Mouse (Mus musculus) heart, embryonic 16.5 days (tissue): ENCODE results near the gene Dctn2. TPM values are rescaled to one million over a fixed set of nuclear protein-coding genes. Genes with fewer than 3 reads are reported as not detected.
A peak's percentile ranks its signal among the peaks of the same experiment; 100 is the strongest.

ENCODE experiments used
- ATAC-seq: fragments of 200-750 bp; cut with Nextera tagmentation; replicated peaks from 2 replicates; pipeline ENCODE4 v1.8.0; 2017; ENCODE audit warnings: moderate number of reproducible peaks; ENCODE audit not compliant: insufficient read depth, low FRiP score; ENCODE audit errors: extremely low read depth
- H3K27ac ChIP-seq: fragments of 300-500 bp; sonication (generic); 2 replicates; pipeline ENCODE4 v1.5.1; 2014; ENCODE audit warnings: mild to moderate bottlenecking, low read length, control low read depth, moderate library complexity
- H3K27me3 ChIP-seq: fragments of 300-500 bp; sonication (generic); 2 replicates; pipeline ENCODE4 v1.6.1; 2014; ENCODE audit warnings: low read length, mixed read lengths; ENCODE audit not compliant: control insufficient read depth, insufficient read depth
- H3K36me3 ChIP-seq: fragments of 300-500 bp; sonication (generic); 2 replicates; pipeline ENCODE4 v1.6.1; 2014; ENCODE audit not compliant: control insufficient read depth, insufficient read depth
- H3K4me1 ChIP-seq: fragments of 300-500 bp; sonication (generic); 2 replicates; pipeline ENCODE4 v1.6.1; 2014; ENCODE audit warnings: low read length, mixed read lengths; ENCODE audit not compliant: control insufficient read depth, insufficient read depth
- H3K4me2 ChIP-seq: fragments of 300-500 bp; sonication (generic); 2 replicates; pipeline ENCODE4 v1.6.1; 2014; ENCODE audit warnings: low read depth, mild to moderate bottlenecking, control low read depth, low read length
- H3K4me3 ChIP-seq: fragments of 300-500 bp; sonication (generic); 2 replicates; pipeline ENCODE4 v1.5.1; 2014; ENCODE audit warnings: mild to moderate bottlenecking, control low read depth, low read length
- H3K9ac ChIP-seq: fragments of 300-500 bp; sonication (generic); 2 replicates; pipeline ENCODE4 v1.6.1; 2014; ENCODE audit warnings: low read length, control low read depth
- H3K9me3 ChIP-seq: fragments of 300-500 bp; sonication (generic); replicated peaks from 2 replicates; pipeline ENCODE4 v1.6.1; 2016; ENCODE audit warnings: low read length; ENCODE audit not compliant: control insufficient read depth
- WGBS: fragments of 180-500 bp; shearing (Covaris S2); extraction: QIAGEN DNeasy Blood & Tissue Kit; methylation state at CpG from one replicate; pipeline ENCODE4 v1.1.7; 2014; 5-methylcytosine and 5-hydroxymethylcytosine counted together
- polyA plus RNA-seq: library from polyadenylated mRNA; unstranded; fragments of >200 nt; fragmentation: Nextera tagmentation; extraction: Ambion mirVana; gene quantifications from 2 replicates; pipeline ENCODE4 v1.2.1, GENCODE M21; 2015

The Dctn2 gene
- polyA plus RNA-seq, 1 experiment from 2014 or later: 148 TPM

GRCm38 (mm10) chr10:127323131-127323855 is 57.1 kb downstream of the Dctn2 start:
- H3K4me2 ChIP-seq: peak overlapping the region; percentile 19
- peak overlapping the region; percentile 19 for H3K4me3 ChIP-seq
- peaks cover 30% of the 10 kb centered on the region for H3K27me3 ChIP-seq
- no peaks in the 10 kb centered on the region for H3K36me3 ChIP-seq
- H3K4me1 ChIP-seq: peaks cover 11% of the 10 kb centered on the region
- 0 out of 2 replicates have a peak overlapping the region, but pooled peaks have one; percentile 17 for H3K9ac ChIP-seq
- H3K9me3 ChIP-seq: peaks cover 3% of the 10 kb centered on the region; the same call in 1 of the 2 replicates
- 65% methylated on average over 17 of the region's 17 CpGs for WGBS
- ATAC-seq: no peak
- H3K27ac ChIP-seq: no peak overlapping the region

DNA sequence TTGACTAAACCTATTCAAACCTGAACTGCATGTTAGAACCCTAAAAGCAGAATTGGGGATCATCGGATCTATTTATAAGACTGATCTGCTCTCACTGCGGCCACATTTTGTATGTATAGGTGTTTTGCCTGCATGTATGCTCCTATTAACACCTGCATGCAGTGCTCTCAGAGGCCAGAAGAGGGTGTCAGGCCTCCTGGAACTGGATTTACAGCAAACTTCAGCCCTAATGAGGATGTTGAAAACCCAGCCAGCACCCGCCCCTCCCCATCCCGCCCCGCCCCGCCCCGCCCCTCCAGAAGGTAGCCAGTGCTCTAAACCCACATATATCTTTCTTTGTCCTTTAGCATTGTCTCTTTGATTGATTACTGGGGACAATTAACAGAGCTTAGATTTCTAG is 58.3 kb downstream of the Dctn2 start:
- Histone ChIP-seq H3K4me2 (no peak overlapping the region), H3K9me3 (peaks cover 3% of the 10 kb centered on the region; the same call in 1 of the 2 replicates), H3K9ac (no peak overlapping the region), H3K4me3 (no peak overlapping the region), H3K36me3 (no peaks in the 10 kb centered on the region), H3K4me1 (peaks cover 11% of the 10 kb centered on the region), H3K27ac (no peak overlapping the region), H3K27me3 (peaks cover 34% of the 10 kb centered on the region)
- 0 out of 2 replicates have a peak, but pooled peaks have one; percentile 8 for ATAC-seq
- 12% methylated on average over 7 of the region's 7 CpGs for WGBS

- Histone ChIP-seq H3K27me3 (peaks cover 39% of the 10 kb centered on the region), H3K4me3 (peak overlapping the region; percentile 56), H3K36me3 (no peaks in the 10 kb centered on the region), H3K4me1 (peaks cover 11% of the 10 kb centered on the region), H3K4me2 (peak overlapping the region; percentile 82), H3K27ac (0 out of 2 replicates have a peak overlapping the region, but pooled peaks have one; percentile 45), H3K9ac (peak overlapping the region; percentile 66), H3K9me3 (peaks cover 3% of the 10 kb centered on the region; the same call in 1 of the 2 replicates)
- peak; percentile 34; the same call in 1 of the 2 replicates for ATAC-seq
- WGBS: 38% methylated on average over 14 of the region's 14 CpGs
Measured at GRCm38 (mm10) chr10:127325454-127326016, 59.4 kb downstream of the Dctn2 start.

- Histone ChIP-seq H3K4me2 (peak overlapping the region; percentile 82), H3K4me1 (peaks cover 11% of the 10 kb centered on the region), H3K9ac (peak overlapping the region; percentile 66), H3K9me3 (peaks cover 3% of the 10 kb centered on the region; the same call in 1 of the 2 replicates), H3K27me3 (peaks cover 41% of the 10 kb centered on the region), H3K27ac (0 out of 2 replicates have a peak overlapping the region, but pooled peaks have one; percentile 45), H3K4me3 (peak overlapping the region; percentile 56), H3K36me3 (no peaks in the 10 kb centered on the region)
- ATAC-seq: 0 out of 2 replicates have a peak, but pooled peaks have one; percentile 24
- WGBS: 1% methylated on average over 54 of the region's 54 CpGs
Measured at GRCm38 (mm10) chr10:127326017-127326801, 60.0 kb downstream of the Dctn2 start.

- Histone ChIP-seq H3K9me3 (peaks cover 3% of the 10 kb centered on the region; the same call in 1 of the 2 replicates), H3K27me3 (peaks cover 41% of the 10 kb centered on the region), H3K4me3 (peak overlapping the region; percentile 56), H3K4me1 (peaks cover 11% of the 10 kb centered on the region), H3K36me3 (no peaks in the 10 kb centered on the region), H3K9ac (peak overlapping the region; percentile 66), H3K4me2 (peak overlapping the region; percentile 82), H3K27ac (no peak overlapping the region)
- no peak for ATAC-seq
- 8% methylated on average over 29 of the region's 29 CpGs for WGBS
Measured at GRCm38 (mm10) chr10:127326828-127327227, 60.7 kb downstream of the Dctn2 start.

DNA sequence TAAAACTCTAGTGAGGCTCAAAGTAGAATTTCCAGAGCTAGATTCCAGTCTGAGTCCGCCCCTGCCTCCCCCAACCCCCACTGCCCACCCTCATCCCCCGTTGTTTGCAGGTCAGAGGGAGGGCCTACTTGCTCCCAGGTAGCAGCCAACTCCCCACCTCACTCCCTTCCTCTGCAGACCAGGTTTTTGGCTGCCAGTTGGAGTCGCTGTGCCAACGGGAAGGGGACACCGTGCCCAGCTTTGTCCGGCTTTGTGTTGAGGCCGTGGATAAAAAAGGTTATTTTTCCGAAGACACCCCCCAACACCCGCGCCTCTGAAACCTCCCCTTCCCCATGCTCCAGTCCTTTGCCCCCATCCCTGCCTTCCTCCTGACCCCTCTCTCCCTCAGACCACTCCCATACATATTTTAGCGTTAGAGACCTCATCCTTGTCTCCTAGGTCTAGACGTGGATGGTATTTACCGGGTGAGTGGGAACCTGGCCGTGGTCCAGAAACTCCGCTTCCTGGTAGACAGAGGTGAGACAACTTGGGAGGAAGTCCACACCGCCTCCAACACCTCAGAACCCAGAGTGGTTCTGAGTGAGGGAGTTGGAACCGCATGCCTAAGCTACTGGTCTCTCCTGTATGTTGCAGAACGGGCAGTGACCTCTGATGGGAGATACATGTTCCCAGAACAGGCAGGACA is 61.4 kb downstream of the Dctn2 start:
- H3K27ac ChIP-seq: no peak overlapping the region
- H3K4me2 ChIP-seq: no peak overlapping the region
- H3K27me3 ChIP-seq: peaks cover 41% of the 10 kb centered on the region
- H3K36me3 ChIP-seq: no peaks in the 10 kb centered on the region
- H3K4me1 ChIP-seq: peaks cover 11% of the 10 kb centered on the region
- 49% methylated on average over 18 of the region's 18 CpGs for WGBS
- no peak overlapping the region for H3K9ac ChIP-seq
- H3K9me3 ChIP-seq: peaks cover 3% of the 10 kb centered on the region; the same call in 1 of the 2 replicates
- no peak overlapping the region for H3K4me3 ChIP-seq
- ATAC-seq: no peak

DNA sequence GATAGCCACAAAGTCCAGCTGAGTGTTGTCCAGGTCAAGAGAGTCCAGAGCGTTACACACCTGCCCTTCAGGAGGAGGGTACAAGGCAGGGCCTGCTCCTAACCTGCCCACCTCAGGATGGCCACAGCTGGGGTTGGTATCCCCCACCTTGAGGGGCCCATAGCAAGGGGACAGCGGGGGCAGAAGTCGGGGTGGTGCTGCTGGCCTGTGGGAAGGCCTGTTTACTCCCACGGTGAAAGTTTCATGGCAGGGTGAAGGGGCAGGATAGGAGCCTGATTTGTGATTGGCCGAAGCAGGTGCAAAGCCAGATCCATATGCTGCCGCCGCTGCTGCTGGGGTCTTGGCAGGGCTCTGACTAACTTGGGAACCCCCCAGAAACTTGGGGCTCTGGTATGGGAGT is 64.0 kb downstream of the Dctn2 start:
- H3K27ac ChIP-seq: no peak overlapping the region
- peaks cover 3% of the 10 kb centered on the region; the same call in 1 of the 2 replicates for H3K9me3 ChIP-seq
- H3K9ac ChIP-seq: no peak overlapping the region
- 78% methylated on average over 7 of the region's 7 CpGs for WGBS
- H3K36me3 ChIP-seq: no peaks in the 10 kb centered on the region
- H3K4me1 ChIP-seq: peaks cover 11% of the 10 kb centered on the region
- no peak overlapping the region for H3K4me3 ChIP-seq
- H3K27me3 ChIP-seq: peaks cover 35% of the 10 kb centered on the region
- no peak for ATAC-seq
- H3K4me2 ChIP-seq: no peak overlapping the region
